Mouse (Mus musculus) adrenal gland, postnatal 4 days (tissue): Measurements from ENCODE around the gene Slc7a4. TPM values are rescaled to one million over a fixed set of nuclear protein-coding genes. Genes with fewer than 3 reads are reported as not detected.
"Not testable (repeated sequence)": the region's sequence is repeated elsewhere in the genome, so short reads cannot be mapped to it uniquely, and the experiment has no call there.

Experiments
- DNase-seq, 2 experiments: peaks; one replicate each; pipeline ENCODE4 v3.0.0; 2021 to 2022; ENCODE audit warnings: low spot score in 2 of 2, mixed read lengths in 2 of 2
- long read RNA-seq, 2 experiments: library from polyadenylated mRNA; stranded (forward); transcript quantifications; one replicate each; pipeline ENCODE4 v2.0.0; 2021
- total RNA-seq, 2 experiments: library from RNA; stranded (reverse); gene quantifications; 2 replicates each; pipeline ENCODE4 v1.2.3; 2021

The Slc7a4 gene
- total RNA-seq: 10 to 100 TPM; 17.9 to 21.9 TPM
- long read RNA-seq, experiment 1, transcript Slc7a4-202 (5 exons, 3,281 nt): major isoform, 12 of 29 reads
- long read RNA-seq, experiment 1, partial matches to known transcripts: 2 of 29 reads
- long read RNA-seq, experiment 1, other reads (novel, unspliced or antisense): 14 of 29 reads
- long read RNA-seq, experiment 2, transcript Slc7a4-202 (5 exons, 3,281 nt): major isoform, 21 of 71 reads
- long read RNA-seq, experiment 2, partial matches to known transcripts: 15 of 71 reads
- long read RNA-seq, experiment 2, other reads (novel, unspliced or antisense): 28 of 71 reads

DNA sequence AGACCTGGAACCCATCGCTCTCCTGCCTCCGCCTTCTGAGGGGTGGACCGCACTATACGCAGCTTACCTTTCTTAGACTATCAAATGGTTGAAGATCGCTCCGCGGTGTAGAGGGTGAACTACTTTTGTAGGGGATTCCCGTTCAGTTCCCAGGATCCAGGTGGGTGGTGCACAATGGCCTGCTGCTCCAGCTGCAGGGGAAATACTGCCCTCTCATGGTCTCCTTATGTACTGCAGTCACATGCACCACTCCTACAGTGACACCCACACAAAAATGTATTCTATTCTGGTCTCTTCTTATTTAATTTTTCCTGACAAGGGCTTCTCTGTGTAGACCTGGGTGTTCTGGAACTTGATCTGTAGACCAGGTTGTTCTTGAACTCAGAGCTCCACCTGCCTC, at the start of gene Slc7a4:
Gene Slc7a4, minus strand, starts transcription at position 151 of the 400 bp plus-strand sequence.
- DNase-seq: no peak

- DNase-seq: no peak
Measured at GRCm38 (mm10) chr16:17632580-17632979, 49.6 kb upstream of the Slc7a4 start.

DNA sequence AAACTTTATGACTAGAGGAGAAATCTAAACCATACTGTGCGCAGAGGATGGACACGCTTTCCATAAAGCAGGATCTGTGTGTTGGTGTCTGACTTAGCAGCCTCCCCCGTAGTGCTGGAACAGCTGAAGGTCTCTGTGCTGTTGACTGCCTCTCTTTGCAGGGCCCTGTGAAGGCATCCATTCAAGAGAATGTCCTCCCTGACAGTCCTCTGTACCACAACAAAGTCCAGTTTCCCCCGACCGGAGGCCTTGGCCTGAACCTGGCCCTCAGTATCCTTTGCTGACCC, 43.2 kb upstream of the Slc7a4 start:
- DNase-seq: no peak

- DNase-seq: no peak
Measured at GRCm38 (mm10) chr16:17625488-17626268, 42.7 kb upstream of the Slc7a4 start.

- DNase-seq: no peak
Measured at GRCm38 (mm10) chr16:17621936-17622335, 38.9 kb upstream of the Slc7a4 start.

- DNase-seq: peak; percentile 86 to 91
Measured at GRCm38 (mm10) chr16:17619198-17620105, 36.4 kb upstream of the Slc7a4 start, which contains the start of gene Smpd4. Gene Smpd4, plus strand, starts transcription at chr16:17619354.

DNA sequence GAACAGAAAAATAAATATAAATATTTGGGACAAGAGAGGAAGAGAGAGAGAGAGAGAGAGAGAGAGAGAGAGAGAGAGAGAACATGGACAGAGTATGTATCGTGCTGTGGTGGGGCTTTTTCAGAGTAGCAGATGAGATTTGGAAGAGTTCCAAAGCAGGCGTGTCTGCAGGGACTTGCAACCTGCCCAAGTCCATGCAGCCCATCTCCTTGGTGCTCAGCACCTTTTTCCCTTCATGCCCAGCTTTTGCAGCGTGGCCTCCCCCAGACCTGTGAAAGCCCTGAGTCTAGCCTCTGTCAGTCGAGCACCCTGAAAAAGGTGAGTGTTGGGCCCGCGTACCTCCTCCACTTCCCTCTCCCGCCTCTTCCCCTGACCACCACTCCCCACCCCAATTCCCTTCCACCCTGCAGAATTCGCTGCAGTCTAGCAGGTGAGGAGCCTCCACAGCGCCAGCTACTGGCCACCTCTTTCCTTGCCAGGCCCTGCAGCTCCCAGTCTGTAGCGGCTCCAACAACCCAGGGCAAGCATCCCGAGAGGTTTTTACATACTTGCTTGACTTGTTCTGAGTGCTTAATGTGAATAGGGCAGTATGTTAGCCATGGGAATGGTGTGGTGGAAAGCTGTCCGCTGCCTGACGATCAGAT, 35.0 kb upstream of the Slc7a4 start:
- no peak for DNase-seq

DNA sequence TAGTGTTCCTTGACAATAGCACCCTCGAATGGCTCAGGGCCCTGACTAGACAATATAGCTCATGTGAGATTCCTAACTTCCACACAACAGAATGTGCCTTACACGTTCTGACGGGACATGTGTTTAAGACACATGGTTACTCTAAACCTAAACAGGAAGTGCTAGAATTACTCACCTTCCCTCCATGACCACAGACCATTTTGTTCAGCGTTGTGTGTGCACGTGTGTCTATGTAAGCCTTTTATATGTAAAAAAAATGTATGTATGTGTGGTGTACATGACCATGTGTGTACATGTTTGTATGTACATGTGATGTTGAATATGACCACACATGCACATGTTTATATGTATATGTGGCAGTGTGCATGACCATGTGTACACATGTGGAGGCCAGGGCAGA, 33.2 kb upstream of the Slc7a4 start:
- no peak for DNase-seq

DNA sequence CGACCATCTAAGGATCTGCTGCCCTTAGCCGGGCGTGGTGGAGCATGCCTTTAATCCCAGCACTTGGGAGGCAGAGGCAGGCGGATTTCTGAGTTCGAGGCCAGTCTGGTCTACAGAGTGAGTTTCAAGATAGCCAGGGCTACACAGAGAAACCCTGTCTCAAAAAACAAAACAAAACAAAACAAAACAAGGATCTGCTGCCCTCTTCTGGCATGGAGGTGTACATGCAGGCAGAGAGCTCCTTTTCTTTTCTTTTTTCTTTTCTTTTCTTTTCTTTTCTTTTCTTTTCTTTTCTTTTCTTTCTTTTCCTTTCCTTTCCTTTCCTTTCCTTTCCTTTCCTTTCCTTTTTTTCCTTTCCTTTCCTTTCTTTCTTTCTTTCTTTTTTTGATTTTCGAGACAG, 31.7 kb upstream of the Slc7a4 start:
- not testable (repeated sequence) for DNase-seq

GRCm38 (mm10) chr16:17611383-17611782, 28.4 kb upstream of the Slc7a4 start:
- DNase-seq: no peak

DNA sequence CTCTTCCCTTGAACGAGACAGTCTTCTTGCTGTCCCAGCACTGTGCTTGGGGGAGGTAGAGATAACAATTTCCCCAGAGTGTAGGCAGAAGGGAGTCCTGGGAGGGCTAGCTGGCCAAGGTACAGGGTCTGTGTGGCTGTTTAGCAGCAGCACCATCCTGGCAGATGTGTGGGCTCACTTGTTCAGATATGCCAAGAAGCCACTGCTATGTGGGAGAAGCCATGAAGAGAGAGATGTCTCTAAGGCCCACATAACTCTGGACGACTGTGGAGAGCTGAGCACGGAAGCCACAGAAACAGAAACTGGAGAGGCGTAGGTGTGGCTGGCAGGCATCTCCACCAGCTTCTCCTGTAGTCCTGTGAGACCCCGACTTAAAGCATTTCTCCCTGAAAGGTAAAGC, 22.7 kb upstream of the Slc7a4 start:
- no peak for DNase-seq

DNA sequence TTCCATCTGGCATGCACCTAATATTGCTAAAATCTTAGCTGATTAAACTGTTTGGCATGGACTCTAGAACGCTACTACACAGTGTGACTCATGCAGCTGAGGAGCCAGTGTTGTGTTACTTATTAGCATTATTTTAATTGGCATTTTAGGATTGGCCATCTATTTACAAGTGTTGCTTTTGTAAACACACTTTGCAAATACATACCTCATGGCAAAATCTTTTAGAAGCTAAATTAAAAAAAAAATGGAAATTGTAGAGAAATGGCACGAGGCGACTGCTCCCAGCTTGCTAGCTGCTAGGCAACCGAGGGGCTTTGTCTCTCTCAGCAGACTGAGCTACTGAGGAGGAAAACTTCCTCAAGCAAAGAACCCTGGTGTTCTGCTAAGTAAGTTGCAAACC, 21.9 kb upstream of the Slc7a4 start:
- DNase-seq: no peak

GRCm38 (mm10) chr16:17600944-17601562, 18.0 kb upstream of the Slc7a4 start:
- no peak for DNase-seq

GRCm38 (mm10) chr16:17590731-17591130, 7.7 kb upstream of the Slc7a4 start:
- no peak for DNase-seq

GRCm38 (mm10) chr16:17584555-17584954, 1.5 kb upstream of the Slc7a4 start:
- DNase-seq: no peak

GRCm38 (mm10) chr16:17576825-17577215, 6.2 kb downstream of the Slc7a4 start:
- no peak for DNase-seq

- peak; percentile 31 to 44 for DNase-seq
Measured at GRCm38 (mm10) chr16:17575870-17576824, 6.9 kb downstream of the Slc7a4 start.

- no peak for DNase-seq
Measured at GRCm38 (mm10) chr16:17566186-17566585, 16.8 kb downstream of the Slc7a4 start.

DNA sequence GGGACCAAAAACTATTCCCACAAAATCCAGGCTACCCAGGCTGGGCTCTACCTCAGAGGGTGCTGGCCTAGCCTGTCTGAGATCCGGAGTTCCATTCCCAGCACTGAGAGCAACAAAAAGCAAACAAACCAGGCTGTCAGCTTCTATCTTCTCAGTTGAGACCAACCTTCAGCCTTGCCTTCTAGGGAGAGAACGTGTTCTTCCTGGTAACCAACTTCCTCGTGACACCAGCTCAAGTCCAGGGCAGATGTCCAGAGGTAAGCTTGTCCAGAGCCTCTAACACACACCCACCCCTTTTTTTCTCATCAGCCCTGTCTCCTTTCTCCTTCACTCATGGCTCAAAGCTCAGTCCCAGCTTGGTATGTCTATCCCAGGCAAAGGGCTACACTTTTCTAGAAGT, 18.2 kb downstream of the Slc7a4 start:
- no peak for DNase-seq

DNA sequence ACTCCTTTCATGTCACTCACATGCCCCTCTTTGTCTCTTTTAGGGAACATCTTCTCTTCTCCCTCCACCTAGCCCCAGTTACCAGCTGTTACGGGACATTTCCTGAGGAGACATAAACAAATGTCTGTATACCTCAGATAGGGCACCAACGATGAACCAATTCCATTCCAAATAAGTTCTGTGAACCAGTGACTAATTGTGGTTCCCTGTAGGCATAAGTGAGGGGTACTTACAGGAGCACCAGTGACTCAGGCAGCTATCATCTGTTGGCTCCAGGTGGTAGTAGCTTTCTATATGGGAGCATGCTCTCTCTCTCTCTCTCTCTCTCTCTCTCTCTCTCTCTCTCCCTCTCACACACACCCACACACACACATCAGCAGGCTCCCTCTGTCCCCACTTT, 18.8 kb downstream of the Slc7a4 start:
- DNase-seq: no peak
